Mouse (Mus musculus): ENCODE results near the gene St6gal1. TPM values are rescaled to one million over a fixed set of nuclear protein-coding genes. Genes with fewer than 3 reads are reported as not detected.

Gene St6gal1
- polyA plus RNA-seq, 1 experiment = 13.3 TPM

GRCm38 (mm10) chr16:23186418-23186817 is 38.1 kb upstream of the St6gal1 start:
- TF ChIP-seq POLR2A (IDR thresholded peaks at IDR 0.05; ENCODE audit: extremely low read depth, insufficient read depth, low read length) (no peak), CTCF (IDR thresholded peaks at IDR 0.05; ENCODE audit: extremely low read depth, insufficient read depth, low read length) (no peak)
- no peak overlapping the region for H3K4me3 ChIP-seq (ENCODE audit: insufficient read depth, low read length)
- H3K4me1 ChIP-seq (ENCODE audit: control insufficient read depth, insufficient read depth, low read length) = no peaks in the 10 kb centered on the region
- no peak overlapping the region for H3K27ac ChIP-seq (ENCODE audit: insufficient read depth, low read length)

GRCm38 (mm10) chr16:23187983-23188382 is 36.6 kb upstream of the St6gal1 start:
- TF ChIP-seq CTCF (IDR thresholded peaks at IDR 0.05; ENCODE audit: extremely low read depth, insufficient read depth, low read length) = no peak
- no peak for TF ChIP-seq POLR2A (IDR thresholded peaks at IDR 0.05; ENCODE audit: extremely low read depth, insufficient read depth, low read length)
- Histone ChIP-seq H3K4me3 (ENCODE audit: insufficient read depth, low read length) (no peak overlapping the region), H3K27ac (ENCODE audit: insufficient read depth, low read length) (no peak overlapping the region), H3K4me1 (ENCODE audit: control insufficient read depth, insufficient read depth, low read length) (no peaks in the 10 kb centered on the region)

GRCm38 (mm10) chr16:23189612-23190011 is 34.9 kb upstream of the St6gal1 start:
- H3K4me1 ChIP-seq (ENCODE audit: control insufficient read depth, insufficient read depth, low read length) = no peaks in the 10 kb centered on the region
- H3K27ac ChIP-seq (ENCODE audit: insufficient read depth, low read length) = no peak overlapping the region
- TF ChIP-seq CTCF (IDR thresholded peaks at IDR 0.05; ENCODE audit: extremely low read depth, insufficient read depth, low read length) = no peak
- no peak for TF ChIP-seq POLR2A (IDR thresholded peaks at IDR 0.05; ENCODE audit: extremely low read depth, insufficient read depth, low read length)
- H3K4me3 ChIP-seq (ENCODE audit: insufficient read depth, low read length) = no peak overlapping the region

- no peak for TF ChIP-seq POLR2A (IDR thresholded peaks at IDR 0.05; ENCODE audit: extremely low read depth, insufficient read depth, low read length)
- TF ChIP-seq CTCF (IDR thresholded peaks at IDR 0.05; ENCODE audit: extremely low read depth, insufficient read depth, low read length) = no peak
- Histone ChIP-seq H3K27ac (ENCODE audit: insufficient read depth, low read length) (no peak overlapping the region), H3K4me1 (ENCODE audit: control insufficient read depth, insufficient read depth, low read length) (no peaks in the 10 kb centered on the region), H3K4me3 (ENCODE audit: insufficient read depth, low read length) (no peak overlapping the region)
Measured at GRCm38 (mm10) chr16:23191560-23192242, 32.8 kb upstream of the St6gal1 start.

- Histone ChIP-seq H3K27ac (ENCODE audit: insufficient read depth, low read length) (no peak overlapping the region), H3K4me3 (ENCODE audit: insufficient read depth, low read length) (no peak overlapping the region), H3K4me1 (ENCODE audit: control insufficient read depth, insufficient read depth, low read length) (no peaks in the 10 kb centered on the region)
- TF ChIP-seq CTCF (IDR thresholded peaks at IDR 0.05; ENCODE audit: extremely low read depth, insufficient read depth, low read length) (no peak), POLR2A (IDR thresholded peaks at IDR 0.05; ENCODE audit: extremely low read depth, insufficient read depth, low read length) (no peak)
Measured at GRCm38 (mm10) chr16:23195618-23196017, 28.9 kb upstream of the St6gal1 start.

GRCm38 (mm10) chr16:23196296-23196695 is 28.2 kb upstream of the St6gal1 start:
- TF ChIP-seq CTCF (IDR thresholded peaks at IDR 0.05; ENCODE audit: extremely low read depth, insufficient read depth, low read length) (no peak), POLR2A (IDR thresholded peaks at IDR 0.05; ENCODE audit: extremely low read depth, insufficient read depth, low read length) (no peak)
- no peaks in the 10 kb centered on the region for H3K4me1 ChIP-seq (ENCODE audit: control insufficient read depth, insufficient read depth, low read length)

GRCm38 (mm10) chr16:23196791-23197190 is 27.7 kb upstream of the St6gal1 start:
- no peaks in the 10 kb centered on the region for H3K4me1 ChIP-seq (ENCODE audit: control insufficient read depth, insufficient read depth, low read length)
- H3K4me3 ChIP-seq (ENCODE audit: insufficient read depth, low read length) = no peak overlapping the region
- TF ChIP-seq CTCF (IDR thresholded peaks at IDR 0.05; ENCODE audit: extremely low read depth, insufficient read depth, low read length) (no peak), POLR2A (IDR thresholded peaks at IDR 0.05; ENCODE audit: extremely low read depth, insufficient read depth, low read length) (no peak)
- no peak overlapping the region for H3K27ac ChIP-seq (ENCODE audit: insufficient read depth, low read length)

More at GRCm38 (mm10) chr16:23196296-23196695, 28.2 kb upstream of the St6gal1 start:
- H3K27ac ChIP-seq (ENCODE audit: insufficient read depth, low read length) = no peak overlapping the region
- no peak overlapping the region for H3K4me3 ChIP-seq (ENCODE audit: insufficient read depth, low read length)

GRCm38 (mm10) chr16:23201498-23201897 is 23.0 kb upstream of the St6gal1 start:
- H3K27ac ChIP-seq (ENCODE audit: insufficient read depth, low read length) = no peak overlapping the region
- TF ChIP-seq POLR2A (IDR thresholded peaks at IDR 0.05; ENCODE audit: extremely low read depth, insufficient read depth, low read length) = no peak

GRCm38 (mm10) chr16:23214314-23214713 is 10.2 kb upstream of the St6gal1 start:
- Histone ChIP-seq H3K4me3 (ENCODE audit: insufficient read depth, low read length) (no peak overlapping the region), H3K4me1 (ENCODE audit: control insufficient read depth, insufficient read depth, low read length) (no peaks in the 10 kb centered on the region), H3K27ac (ENCODE audit: insufficient read depth, low read length) (no peak overlapping the region)
- TF ChIP-seq POLR2A (IDR thresholded peaks at IDR 0.05; ENCODE audit: extremely low read depth, insufficient read depth, low read length) (no peak), CTCF (IDR thresholded peaks at IDR 0.05; ENCODE audit: extremely low read depth, insufficient read depth, low read length) (no peak)

More at GRCm38 (mm10) chr16:23201498-23201897, 23.0 kb upstream of the St6gal1 start:
- no peaks in the 10 kb centered on the region for H3K4me1 ChIP-seq (ENCODE audit: control insufficient read depth, insufficient read depth, low read length)
- H3K4me3 ChIP-seq (ENCODE audit: insufficient read depth, low read length) = no peak overlapping the region

GRCm38 (mm10) chr16:23215241-23215900 is 9.2 kb upstream of the St6gal1 start:
- Histone ChIP-seq H3K27ac (ENCODE audit: insufficient read depth, low read length) (no peak overlapping the region), H3K4me1 (ENCODE audit: control insufficient read depth, insufficient read depth, low read length) (no peaks in the 10 kb centered on the region), H3K4me3 (ENCODE audit: insufficient read depth, low read length) (no peak overlapping the region)
- no peak for TF ChIP-seq POLR2A (IDR thresholded peaks at IDR 0.05; ENCODE audit: extremely low read depth, insufficient read depth, low read length)
